Mouse (Mus musculus): ENCODE data around the gene Pm20d2.

Gene Pm20d2

DNA sequence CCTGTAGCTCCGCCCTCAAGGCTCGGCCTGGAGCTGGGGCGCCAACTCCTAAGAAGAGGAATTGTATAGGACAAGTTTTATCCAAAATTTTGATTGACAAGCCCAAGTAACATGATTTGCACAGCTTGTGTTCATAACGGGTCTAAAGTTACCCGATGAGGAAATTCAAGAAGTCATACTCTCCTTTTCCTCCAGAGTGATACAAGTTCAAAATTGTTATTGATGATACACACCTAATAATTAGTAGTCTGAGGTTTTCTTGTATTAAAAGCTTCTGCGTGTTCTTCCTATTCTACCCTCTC is at the start of gene Pm20d2:
Gene Pm20d2 (minus strand): TSS at position 3 of the 302 bp plus-strand sequence.
- no peak for DNase-seq

DNA sequence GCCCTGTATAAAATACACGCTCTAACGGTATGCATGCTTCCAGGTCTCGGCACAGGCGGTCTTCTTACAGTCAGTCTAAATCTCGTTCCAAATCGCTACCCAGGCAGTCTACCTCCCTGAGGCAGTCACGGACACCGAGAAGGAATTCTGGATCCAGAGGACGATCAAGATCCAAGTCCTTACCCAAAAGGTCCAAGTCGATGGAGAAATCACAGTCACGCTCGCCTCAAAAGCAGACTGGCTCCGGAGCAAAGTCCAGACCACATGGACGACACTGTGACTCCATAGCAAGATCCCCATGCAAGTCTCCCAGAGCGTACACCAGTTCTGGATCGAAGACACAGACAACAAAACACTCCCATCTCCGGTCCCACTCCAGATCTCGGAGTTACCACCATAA is 41.3 kb upstream of the Pm20d2 start:
- DNase-seq, result no peak

DNA sequence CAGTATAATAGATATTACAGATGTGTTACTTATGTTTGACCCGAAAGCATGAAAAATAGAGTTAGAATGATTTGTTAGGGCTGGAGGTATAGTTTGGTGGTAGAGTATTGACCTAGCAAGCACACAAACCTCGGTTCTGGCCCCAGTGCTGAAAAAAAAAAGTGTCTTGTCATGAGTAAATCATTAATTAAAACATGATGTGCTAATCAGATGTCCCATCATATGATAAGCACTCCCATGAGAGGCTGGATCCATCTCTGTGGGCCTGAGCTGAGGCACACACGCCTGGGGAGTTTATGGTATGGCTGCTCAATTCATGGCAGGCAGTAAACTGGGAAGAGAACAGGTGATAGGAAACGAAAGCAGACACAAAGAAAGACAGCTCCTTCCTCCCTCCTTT is 40.1 kb upstream of the Pm20d2 start:
- DNase-seq, result no peak

DNA sequence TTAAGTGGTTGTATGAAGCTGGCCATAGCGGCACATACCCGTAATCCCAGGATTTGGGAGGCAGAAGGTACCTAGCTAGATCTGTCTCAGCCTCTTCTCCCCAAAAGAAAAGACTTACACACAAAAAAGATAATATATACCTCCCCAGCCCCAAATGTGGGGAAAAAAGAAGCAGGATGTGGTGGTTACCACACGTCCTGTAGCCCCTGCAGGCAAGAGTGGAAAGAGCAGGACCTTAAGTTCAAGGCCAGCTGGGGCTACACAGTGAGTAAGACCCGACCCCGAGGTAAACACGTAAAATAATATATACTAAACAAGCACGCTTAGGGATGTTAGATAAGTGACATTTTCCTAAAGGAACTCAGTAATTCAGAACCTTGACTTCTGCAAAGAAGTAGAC is 37.6 kb upstream of the Pm20d2 start:
- no peak for DNase-seq

DNA sequence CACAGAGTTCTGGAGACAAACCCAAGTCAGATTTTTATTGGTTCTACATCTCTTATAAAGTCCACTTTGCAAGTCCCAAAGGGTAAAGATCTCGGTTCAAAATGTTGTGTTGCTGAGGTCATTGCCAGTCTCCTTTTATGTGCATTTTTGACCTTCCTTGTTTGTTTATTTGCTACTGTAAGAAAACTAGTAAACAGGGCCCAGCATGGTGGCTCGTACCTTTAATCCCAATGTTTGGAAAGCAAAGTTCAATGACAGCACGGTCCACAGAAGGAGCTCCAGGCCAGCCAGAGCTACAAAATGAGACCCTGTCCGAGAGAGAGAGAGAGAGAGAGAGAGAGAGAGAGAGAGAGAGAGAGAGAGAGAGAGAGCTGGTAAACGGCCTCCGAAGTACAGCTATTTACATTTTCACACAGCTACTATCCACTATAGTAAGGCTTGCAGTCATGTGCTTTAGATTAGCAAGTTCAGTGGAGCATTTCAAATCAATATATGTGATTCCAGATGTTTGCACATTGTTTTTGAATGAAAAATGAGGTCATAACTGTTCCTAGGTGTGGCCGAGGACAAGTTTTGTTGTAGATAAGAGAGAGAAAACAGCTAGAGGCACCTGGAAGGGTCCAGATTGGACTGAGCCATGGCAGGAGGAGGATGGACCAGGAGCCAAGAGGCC is 34.6 kb upstream of the Pm20d2 start:
- no peak for DNase-seq

DNA sequence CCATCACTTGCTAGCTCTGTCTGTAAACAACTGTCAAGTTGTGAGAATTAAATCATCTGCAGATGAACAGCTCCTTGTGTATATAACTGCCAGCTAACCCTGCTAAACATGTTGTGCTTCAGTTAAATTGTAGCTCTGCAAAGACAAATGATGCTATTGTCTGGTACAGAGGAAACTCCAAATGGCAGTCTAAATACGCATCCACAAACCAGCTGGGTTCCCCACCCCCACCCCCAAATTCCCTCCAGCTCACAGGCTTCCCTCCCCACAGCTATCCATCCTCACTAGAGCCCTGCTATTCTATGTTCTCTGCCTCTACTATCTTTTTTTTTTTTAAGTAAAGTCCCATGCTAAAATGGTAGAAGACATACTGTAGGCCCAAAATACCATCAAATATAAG is 32.3 kb upstream of the Pm20d2 start:
- no peak for DNase-seq

DNA sequence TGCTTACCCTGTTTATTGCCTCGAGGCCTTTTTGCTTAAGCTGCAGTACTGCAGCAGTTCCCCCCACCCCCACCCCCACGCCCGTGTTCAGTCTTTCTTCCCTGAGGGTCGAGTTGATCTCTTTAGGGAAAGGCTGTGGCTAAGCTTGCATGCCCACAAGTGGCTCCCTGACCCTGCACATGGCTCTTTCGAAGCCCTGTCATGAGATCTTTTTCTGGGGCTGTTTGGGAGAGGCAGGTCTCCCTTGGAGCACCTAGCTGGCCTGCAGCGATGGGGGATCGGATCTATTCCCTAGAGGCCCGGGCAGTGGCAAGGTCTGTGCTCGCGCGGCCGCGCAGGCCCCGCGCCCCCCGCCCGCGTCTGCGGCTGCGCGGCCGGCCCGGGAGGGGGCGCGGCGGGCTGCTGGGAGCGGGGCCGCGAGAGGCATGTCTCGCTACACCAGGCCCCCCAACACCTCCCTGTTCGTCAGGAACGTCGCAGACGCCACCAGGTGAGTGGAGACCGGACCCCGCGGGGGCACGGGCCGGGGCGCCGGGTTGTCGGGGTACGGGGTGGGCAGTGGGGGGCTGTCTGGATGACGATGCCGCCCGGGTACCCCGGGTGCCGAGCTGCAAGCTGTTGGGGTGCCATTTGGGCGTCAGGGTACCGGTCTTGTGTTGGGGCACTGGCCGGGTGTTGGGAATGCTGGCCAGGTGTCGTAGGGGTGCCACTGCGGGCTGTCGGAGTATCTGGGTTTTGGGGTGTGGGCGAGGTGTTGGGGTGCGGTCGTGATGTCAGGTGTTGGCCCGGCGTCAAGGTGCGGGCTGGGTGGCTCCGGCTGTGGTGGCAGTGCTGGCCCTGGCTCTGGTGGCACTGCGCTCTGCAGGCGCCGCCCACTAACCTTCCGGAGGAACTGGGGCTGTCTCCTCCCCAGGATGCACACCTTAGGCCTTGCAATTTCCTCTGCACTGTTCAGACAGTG is 19.6 kb upstream of the Pm20d2 start, which contains the start of gene Srsf12:
Gene Srsf12 (plus strand): TSS at position 111 of the 961 bp plus-strand sequence.
- peak; percentile 71 for DNase-seq

DNA sequence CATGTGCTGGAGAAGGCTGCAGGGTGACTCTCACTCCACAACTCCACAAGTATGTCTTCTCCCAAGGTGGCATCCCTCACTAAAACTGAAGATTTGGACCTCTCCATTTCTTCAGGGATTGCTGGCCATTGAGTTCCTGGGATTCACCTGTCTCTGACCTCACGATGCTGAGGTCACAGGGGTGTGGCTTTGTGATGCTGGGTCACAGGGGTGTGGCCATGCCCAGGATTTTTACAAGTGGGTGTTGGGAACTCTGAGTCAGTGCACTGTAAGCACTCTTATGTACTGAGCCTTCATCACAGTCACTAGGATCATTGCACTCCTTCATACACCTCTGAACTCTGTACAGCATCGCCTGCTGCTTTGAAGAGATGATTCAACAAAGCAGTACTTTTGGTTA is 18.0 kb upstream of the Pm20d2 start:
- no peak for DNase-seq

DNA sequence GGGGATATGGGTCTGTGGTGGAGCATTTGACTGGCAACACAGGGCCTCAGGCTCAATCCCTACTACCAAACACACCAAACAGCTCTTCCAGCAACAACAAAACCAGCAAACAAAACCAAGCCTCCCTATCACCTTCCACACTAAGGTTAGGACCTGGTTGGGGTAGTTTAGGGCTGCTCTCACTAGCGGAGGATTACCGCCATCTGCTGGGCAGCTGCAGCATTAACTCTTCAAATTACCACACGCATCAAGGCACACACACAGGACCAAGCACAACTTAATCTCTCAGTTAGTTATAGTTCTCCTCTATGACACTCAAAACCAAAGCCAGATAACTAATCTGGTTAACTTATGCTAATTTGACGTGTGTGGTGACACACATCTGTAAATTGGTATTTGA is 15.1 kb upstream of the Pm20d2 start:
- DNase-seq, result peak; percentile 82

DNA sequence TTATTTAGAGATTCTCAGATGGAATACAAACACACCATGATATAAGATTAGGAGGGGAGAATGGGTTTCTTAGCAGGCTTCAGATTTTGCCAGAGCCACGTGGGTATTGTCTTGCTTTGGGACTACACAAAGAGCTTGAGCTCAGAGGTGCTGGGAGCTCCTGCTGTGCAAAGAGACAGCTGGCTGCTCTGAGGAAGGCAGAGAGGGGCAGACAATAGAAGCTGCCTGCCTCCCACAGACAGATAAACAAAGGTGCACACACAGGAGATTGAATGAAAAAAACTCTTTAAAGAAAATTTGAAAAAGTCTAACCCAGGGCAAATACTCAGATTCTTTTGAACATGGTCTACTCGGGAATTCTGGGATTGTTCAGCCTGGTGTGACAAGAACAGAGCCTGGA is 8.6 kb upstream of the Pm20d2 start:
- DNase-seq, result no peak

DNA sequence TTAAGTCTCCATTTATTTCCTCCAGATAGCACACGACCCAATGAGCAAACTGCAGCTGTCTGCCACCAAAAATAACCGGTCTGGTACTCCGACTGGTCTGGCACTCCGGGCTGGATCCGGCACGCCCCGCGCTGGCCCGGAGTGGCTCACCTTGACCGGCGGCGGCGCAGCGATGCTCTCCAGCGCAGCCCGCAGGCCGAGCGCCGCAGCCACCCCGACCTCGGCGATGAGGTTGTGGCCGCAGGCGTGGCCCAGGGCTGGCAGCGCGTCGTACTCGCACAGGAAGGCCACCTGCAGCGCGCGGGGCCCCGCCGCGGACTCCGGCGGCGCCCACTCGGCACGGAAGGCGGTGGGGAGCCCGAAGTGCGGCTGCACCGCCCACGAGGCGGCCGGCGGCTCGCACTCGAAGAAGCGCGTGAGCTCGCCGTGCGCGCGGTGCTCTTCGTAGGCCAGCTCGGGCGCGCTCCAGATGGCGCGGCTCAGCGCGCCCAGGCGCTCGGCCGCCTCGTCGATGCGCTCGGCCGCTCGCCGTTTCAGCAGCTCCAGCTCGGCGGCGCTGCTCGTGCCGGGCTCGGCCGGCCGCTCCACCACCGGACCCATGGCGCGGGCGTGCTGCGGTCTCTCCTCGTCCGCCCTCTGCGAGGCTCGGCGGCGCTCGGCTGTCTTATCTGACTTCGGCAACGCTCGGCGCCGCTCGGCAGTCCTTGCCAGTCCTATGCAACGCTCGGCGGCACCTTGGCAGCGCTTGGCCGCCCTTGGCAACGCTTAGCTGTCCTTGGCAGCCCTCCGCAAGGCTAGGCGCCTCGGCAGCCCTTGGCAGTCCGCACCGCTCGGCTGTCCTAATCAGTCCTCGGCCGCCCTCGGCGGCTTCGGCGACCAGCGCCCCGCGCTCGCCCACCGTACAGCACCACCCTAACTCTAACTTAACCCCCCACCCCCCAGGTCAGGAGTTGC is 479 bp downstream of the Pm20d2 start:
- peak; percentile 88 for DNase-seq

DNA sequence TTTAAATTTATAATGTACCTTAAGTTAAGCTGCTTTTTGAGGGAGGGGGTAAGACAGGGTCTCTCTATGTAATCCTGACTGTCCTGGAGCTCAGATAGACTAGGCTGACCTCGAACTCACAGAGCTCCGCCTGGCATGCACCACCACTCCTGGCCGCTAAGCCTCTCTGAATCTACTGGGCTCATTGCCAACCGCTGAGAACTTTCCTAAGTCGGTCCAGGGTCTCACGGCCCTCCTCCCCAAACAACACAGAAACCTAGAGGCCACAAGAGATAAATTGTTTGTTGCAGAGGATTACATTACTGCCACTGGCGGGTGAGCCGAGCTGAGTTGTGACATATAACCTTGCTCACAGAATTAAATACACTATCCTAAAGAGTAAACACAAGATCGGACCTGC is 1.4 kb downstream of the Pm20d2 start:
- peak; percentile 79 for DNase-seq

DNA sequence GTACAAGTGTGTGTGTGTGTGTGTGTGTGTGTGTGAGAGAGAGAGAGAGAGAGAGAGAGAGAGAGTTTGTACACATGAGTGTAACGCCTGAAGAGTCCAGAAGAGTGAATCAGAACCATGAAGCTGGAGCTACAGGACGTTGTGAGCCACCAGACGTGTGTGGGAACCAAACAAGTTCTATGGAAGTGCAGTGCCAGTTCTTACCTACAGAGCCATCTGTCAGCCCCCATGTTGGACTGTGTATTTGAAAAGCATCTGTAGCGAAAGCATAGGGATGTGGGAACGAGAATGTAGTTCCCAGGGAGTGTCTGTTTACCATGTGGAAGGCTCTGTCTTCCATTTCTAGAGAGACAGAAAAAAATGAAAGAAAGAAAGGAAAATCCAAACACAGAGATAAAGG is 6.1 kb downstream of the Pm20d2 start:
- DNase-seq, result no peak

DNA sequence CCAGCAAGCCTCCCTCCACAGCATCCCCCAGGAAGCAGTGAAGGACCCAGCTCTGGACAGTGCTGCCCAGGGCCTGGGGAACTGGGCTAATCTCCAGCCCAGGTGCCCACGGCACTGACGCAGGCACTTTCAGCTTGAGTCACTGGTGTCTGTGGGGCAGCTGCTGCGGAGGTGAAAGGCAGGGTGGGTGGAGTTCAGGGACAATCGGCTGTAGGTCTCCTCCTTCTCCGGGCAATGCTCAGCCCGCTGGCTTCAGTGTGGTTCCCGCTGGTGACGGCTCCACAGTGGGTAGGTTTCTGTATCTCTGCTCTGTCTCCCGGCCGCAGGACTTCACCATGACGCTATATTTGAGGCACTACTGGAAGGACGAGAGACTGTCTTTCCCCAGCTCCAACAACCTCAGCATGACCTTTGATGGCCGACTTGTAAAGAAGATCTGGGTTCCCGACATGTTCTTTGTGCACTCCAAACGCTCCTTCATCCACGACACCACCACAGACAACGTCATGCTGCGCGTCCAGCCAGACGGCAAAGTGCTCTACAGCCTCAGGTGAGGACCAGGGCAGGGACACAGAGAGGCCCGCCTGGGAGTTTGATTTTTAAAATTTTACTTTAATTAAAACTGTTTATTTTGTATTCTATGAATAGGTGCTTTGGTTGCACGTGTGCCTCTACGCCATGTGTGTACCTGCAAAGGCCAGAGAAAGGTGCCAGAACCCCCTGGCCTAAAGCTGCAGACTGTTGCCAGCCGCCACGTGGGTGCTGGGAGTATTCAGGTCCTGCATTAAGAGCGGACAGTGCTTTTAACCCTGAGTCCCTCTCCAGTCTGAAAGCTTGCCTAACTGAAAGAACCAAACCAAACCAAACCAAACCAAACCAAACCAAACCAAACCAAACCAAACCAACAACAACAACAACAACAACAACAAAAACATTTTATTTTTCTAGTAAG is 37.2 kb downstream of the Pm20d2 start:
- no peak for DNase-seq

DNA sequence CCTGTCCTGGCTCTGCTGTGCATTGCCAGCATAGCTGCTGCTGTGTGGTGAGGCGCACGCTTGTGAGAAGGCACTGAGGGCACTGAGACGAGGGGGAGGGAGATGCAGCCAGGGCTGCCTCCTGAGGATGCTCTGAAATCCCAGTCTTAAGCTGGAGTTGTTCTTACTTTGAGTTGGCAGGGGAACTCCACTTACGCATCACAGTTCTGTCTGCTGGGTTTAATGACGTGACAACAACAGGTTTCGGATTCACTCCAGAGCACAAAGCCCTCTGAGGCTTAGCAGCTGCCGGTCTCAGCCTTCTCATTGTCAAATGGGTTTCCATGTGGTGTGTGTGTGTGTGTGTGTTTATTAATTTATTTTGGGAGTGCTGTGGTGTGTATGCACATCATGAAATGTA is 40.4 kb downstream of the Pm20d2 start:
- DNase-seq, result peak; percentile 6

DNA sequence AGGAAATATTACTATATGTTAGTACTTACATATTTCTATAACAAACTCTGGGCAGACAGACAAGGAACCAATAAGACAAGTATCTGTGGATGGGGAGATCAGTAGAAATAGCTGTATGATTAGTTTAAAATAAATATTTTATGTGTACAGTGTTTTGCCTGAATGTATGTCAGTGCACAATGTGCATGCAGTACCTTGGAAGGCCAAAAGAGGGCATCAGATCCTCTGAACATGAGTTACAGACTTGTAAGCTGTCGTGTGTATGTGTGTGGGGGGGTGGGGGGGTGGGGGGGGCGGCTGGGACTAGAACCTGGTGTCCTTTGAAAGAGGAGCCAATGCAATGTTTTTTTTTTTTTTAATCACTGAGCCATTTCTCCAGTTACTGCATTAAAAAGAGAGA is 41.7 kb downstream of the Pm20d2 start:
- peak; percentile 80 for DNase-seq

DNA sequence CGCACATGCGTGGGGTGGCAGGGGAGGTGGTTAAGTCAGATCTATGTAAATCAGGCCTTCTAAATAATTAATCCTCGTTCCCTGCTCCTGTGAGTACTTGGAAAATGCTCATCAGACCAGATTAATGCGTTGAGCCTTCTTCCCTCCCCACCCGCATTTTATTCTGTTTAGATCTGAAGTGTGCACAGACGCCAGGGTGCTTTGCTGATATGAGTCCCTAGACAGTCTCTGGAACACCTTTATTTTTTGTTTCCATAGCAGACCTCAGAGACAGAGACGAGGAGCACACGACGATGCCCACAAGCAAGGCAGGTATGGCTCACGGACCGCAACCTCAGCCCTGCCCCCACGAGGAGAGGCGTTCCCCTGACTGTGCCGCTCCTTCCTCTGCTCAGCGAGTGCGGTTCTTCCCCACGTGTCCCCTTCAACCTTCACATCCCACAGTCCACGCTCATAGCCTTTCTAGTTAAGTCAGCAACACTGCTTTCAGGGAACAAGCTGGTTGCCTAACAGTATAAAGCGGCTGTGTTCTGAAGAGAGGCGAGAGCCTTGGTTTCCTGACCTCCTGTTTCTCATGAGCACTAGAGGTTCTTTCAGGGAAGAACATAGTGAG is 42.8 kb downstream of the Pm20d2 start:
- peak; percentile 27 for DNase-seq

DNA sequence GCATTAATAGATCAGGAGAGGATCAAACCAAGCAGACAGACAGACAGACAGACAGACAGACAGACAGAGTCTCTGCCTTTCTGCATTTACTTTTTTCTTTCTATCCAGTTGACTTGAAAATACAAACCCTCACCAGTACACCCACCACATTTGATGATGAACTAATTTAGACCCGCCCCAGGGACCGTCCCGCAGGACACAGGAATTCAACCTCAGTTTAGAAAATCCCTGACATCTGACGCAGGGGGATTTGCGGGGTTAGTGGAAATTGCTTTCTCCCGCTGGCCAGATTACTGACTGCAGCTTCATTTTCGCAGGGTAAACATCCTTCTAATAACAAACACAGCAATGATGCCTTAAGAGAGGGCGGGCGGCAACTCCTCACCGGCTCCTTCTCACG is 57.3 kb downstream of the Pm20d2 start, which contains the start of gene Gabrr1:
Gene Gabrr1 (plus strand): TSS at position 301 of the 400 bp plus-strand sequence.
- DNase-seq, result no peak

DNA sequence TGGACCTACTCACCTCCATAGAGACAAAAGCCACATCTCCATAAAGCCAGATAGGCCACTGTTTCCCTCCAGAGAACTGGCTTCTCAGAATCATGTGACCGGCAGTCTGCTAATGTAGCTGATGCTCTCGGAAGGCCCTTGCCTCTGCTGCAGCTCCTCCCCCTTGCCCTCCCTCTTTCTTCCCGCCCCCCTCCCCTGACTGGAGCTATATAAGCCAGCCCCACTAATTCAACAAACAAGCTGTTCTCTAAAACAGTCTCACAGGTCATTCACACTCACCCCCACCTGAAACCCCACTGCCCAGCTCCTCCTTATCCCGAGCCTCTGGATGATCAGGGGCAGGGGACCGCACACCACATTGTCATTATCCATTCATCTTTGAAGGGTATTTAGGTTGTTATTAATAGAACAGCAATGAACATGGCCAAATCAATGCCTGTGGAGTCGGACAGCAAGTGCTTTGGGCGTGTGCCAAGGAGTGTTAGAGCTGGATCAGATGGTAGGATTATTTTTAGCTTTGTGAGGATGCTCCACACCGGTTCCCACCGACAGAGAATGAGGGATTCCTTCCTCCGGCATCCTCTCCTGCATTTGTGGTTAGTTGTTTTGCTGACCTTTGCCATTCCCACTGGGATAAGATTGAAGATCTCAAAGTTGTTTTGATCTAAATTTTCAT is 64.0 kb downstream of the Pm20d2 start:
- DNase-seq, result peak; percentile 52

DNA sequence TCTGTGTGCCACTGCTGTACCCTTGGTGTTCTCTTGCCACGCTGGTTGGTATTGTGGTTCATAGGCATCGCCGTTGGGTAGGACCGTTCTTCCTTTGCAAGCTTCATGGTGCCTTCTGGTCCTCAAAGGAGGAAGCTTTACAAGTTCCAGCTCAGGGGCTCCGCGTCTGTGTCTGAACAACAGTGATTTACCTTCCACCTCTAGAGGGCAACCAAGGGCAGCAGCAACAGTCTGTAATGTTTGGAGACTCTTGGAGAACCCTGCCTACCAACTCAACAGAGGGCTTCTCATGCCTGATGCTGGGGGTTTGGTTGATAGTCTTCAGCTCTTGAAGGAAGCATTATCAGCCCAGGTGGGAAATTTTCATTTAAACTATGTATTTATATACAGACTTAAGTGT is 65.0 kb downstream of the Pm20d2 start:
- peak; percentile 55 for DNase-seq
